Mouse (Mus musculus): ENCODE measurements around the gene Cln6.

DNA sequence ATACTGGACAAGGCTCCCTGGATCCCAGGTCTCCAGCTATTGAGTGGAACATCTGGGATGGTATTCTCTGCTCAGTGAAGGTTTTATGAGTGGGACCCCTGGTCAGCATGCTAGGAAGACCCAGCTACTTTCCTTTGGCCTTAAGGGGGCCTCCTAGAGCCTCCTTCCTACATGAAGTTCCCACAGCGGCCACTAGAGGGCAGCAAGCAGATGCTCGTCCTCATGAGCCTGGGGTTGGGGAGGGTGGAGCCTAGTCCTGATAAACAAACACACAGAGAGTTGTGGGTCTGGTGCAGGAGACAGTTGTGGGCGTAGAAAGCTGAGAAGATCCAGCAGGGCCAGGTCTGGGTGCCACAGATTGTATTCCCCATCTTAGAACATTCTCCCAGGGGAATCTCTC, 9.1 kb downstream of the Cln6 start:
- no peak for TF ChIP-seq EP300 (IDR thresholded peaks at IDR 0.05; ENCODE audit: low read depth in 1 of 2, low read length in 2 of 2)
- peak in 2 of 3 experiments; percentile 97 to 100; a peak in 5 of 6 replicates for TF ChIP-seq CTCF (IDR thresholded peaks at IDR 0.05 in 2 of 3, conservative IDR thresholded peaks at IDR 0.05 in 1 of 3; ENCODE audit: control insufficient read depth in 1 of 3, insufficient read depth in 1 of 3, low read depth in 2 of 3, low read length in 3 of 3, poor library complexity in 1 of 3, severe bottlenecking in 1 of 3)
- TF ChIP-seq POLR2A (IDR thresholded peaks at IDR 0.05; ENCODE audit: control insufficient read depth in 1 of 2, insufficient read depth in 1 of 2, low read depth in 1 of 2, low read length in 2 of 2, poor library complexity in 1 of 2): no peak
- TF ChIP-seq MAZ (IDR thresholded peaks at IDR 0.05; ENCODE audit: low read depth, low read length): peak; percentile 67; the same call in 1 of the 2 replicates
- no peak for TF ChIP-seq NRF1 (IDR thresholded peaks at IDR 0.05; ENCODE audit: insufficient read depth, low read depth, low read length, poor library complexity, severe bottlenecking)
- peak; percentile 84 for TF ChIP-seq ZC3H11A (IDR thresholded peaks at IDR 0.05; ENCODE audit: low read depth, low read length)
- TF ChIP-seq RCOR1 (IDR thresholded peaks at IDR 0.05; ENCODE audit: low read depth, low read length): no peak
- TF ChIP-seq ZNF384 (IDR thresholded peaks at IDR 0.05; ENCODE audit: low read depth, low read length): no peak

Measured in MEL (cell line).